Mouse (Mus musculus) T-helper 1 cell (primary cell): ENCODE measurements at regions not wholly inside any gene's neighbourhood (a gene's known extent, or its start where the extent isn't known, plus 50 kb on each side); places are given as distances from the start of the nearest gene placed in this dataset.

Experiments used
- in situ Hi-C: fragments of 300-600 bp; cut with MboI, MseI; formaldehyde crosslinking; loops from one replicate; pipeline ENCODE4 v1.15.1; 2025; ENCODE audit warnings: high pct_unique_total_duplicates

DNA sequence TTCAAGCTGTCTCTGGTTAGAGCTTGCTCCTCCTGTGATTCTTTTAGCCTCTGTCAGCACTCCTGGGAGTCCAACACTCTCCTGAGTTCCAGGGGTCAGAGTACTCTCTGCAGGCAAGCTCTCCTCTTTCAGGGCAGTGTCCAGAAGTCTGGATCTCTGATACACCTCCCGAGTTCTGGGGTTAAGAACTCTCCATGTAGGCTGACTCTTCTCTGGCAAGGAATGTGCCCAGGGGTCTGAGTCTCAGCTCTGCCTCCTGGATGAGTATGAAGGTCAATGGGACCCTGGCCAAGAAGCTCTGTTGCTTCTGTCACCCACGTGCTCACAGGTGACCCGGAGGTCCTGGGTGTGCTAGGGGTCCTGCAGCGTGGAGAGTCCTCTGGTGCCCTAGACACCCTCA is 1146.2 kb upstream of the Gm38303 start:
- in situ Hi-C loops: loop anchor here (10.0 kb wide), 1 partner anchor 603 kb away; no protein-coding TSS in a partner anchor

DNA sequence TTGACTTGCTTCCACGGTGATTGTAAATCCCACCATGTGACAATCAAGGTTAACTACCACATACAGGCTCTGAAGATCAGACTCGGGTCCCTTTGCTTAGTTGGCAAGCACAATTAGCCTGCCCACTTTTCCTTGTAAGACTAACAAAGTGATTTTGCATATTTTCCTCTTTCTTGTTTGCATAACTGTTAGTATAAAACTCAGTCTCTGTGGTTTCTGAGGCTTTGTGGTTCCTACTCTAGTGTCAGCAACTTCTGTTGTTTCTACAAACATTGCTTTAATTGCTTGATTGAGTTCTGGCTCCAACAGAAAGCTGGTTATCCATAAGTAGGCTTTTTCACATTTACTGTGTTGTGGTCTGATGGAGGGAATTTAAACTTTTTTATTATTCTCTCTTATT is 1121.4 kb upstream of the Gm38303 start:
- in situ Hi-C loops: no loop called here

DNA sequence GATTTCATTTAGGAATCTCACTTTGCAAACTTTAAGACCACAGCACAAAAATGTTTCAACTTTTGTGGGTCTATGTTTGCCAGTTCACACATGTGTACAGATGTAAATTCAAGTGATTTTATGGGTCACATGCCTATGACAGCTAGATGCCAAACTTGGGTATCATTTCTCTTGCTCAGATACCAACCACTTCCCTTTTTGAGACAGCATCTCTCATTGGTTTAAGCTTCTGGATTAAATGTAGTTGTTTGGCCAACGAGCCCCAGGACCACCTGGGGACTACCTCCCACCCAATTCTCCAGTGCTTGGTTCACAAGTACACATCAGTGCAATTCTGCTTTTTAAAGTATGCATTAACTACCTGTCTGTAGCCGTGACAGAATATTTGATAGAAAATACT is 1120.7 kb upstream of the Gm38303 start:
- in situ Hi-C loops: no loop called here
